Mouse (Mus musculus) layer of hippocampus, adult 8-10 months (tissue): Measurements from ENCODE around the gene Nav2. TPM values are rescaled to one million over a fixed set of nuclear protein-coding genes. Genes with fewer than 3 reads are reported as not detected.

Experiments used
- DNase-seq, 2 experiments: peaks; one replicate each; pipeline ENCODE4 v3.0.0; 2022; ENCODE audit warnings: low spot score in 2 of 2
- total RNA-seq, 4 experiments: library from RNA; stranded (reverse); gene quantifications; 2 replicates each; pipeline ENCODE4 v1.2.4; 2022

Nav2 gene
- 100 to 1,000 TPM in 2 of 4 experiments, 10 to 100 TPM in 2; 87.2 to 113 (median 96.0) TPM for total RNA-seq

- no peak for DNase-seq
These were observed at the start of gene Nav2 for GRCm38 (mm10) chr7:48908521-48909341. Nav2 (plus strand) TSS chr7:48908716.

GRCm38 (mm10) chr7:48859362-48859761 is 49.2 kb upstream of the Nav2 start:
- DNase-seq: no peak

GRCm38 (mm10) chr7:48860948-48861347 is 47.6 kb upstream of the Nav2 start:
- no peak for DNase-seq

- no peak for DNase-seq
These were observed 46.7 kb upstream of the Nav2 start for GRCm38 (mm10) chr7:48861796-48862195.

- DNase-seq: no peak
These were observed 44.3 kb upstream of the Nav2 start for GRCm38 (mm10) chr7:48864199-48864598.

- no peak for DNase-seq
These were observed 43.7 kb upstream of the Nav2 start for GRCm38 (mm10) chr7:48864671-48865458.

- no peak for DNase-seq
These were observed 40.9 kb upstream of the Nav2 start for GRCm38 (mm10) chr7:48867576-48867975.

- DNase-seq: no peak
These were observed 38.4 kb upstream of the Nav2 start for GRCm38 (mm10) chr7:48870144-48870543.

GRCm38 (mm10) chr7:48870579-48871180 is 37.8 kb upstream of the Nav2 start:
- DNase-seq: no peak

GRCm38 (mm10) chr7:48871292-48871691 is 37.2 kb upstream of the Nav2 start:
- DNase-seq: no peak

GRCm38 (mm10) chr7:48875096-48875495 is 33.4 kb upstream of the Nav2 start:
- no peak for DNase-seq

GRCm38 (mm10) chr7:48876526-48876925 is 32.0 kb upstream of the Nav2 start:
- peak; percentile 42 to 46 for DNase-seq

- DNase-seq: no peak
These were observed 30.6 kb upstream of the Nav2 start for GRCm38 (mm10) chr7:48877786-48878390.

GRCm38 (mm10) chr7:48879574-48879973 is 28.9 kb upstream of the Nav2 start:
- DNase-seq: no peak

GRCm38 (mm10) chr7:48880591-48881481 is 27.7 kb upstream of the Nav2 start:
- DNase-seq: peak; percentile 92 to 95

GRCm38 (mm10) chr7:48881486-48881885 is 27.0 kb upstream of the Nav2 start, which contains the start of gene E2f8:
E2f8 (minus strand) TSS chr7:48881596.
- DNase-seq: no peak

GRCm38 (mm10) chr7:48881971-48882609 is 26.4 kb upstream of the Nav2 start:
- DNase-seq: no peak

- no peak for DNase-seq
These were observed 24.8 kb upstream of the Nav2 start for GRCm38 (mm10) chr7:48883525-48884265.

GRCm38 (mm10) chr7:48884266-48884611 is 24.3 kb upstream of the Nav2 start:
- no peak for DNase-seq
